Mouse (Mus musculus) embryonic facial prominence, embryonic 14.5 days (tissue): ENCODE data around the gene Btbd2. TPM values are rescaled to one million over a fixed set of nuclear protein-coding genes. Genes with fewer than 3 reads are reported as not detected.

ENCODE experiments used
- ATAC-seq: fragments of 200-750 bp; cut with Nextera tagmentation; 2 replicates; pipeline ENCODE4 v1.8.0; 2017; ENCODE audit warnings: low read depth, moderate number of reproducible peaks, moderate TSS enrichment
- DNase-seq: peaks from one replicate; pipeline ENCODE4 v3.0.0-alpha.2; 2015; ENCODE audit warnings: low spot score
- H3K27ac ChIP-seq: fragments of 300-500 bp; sonication (generic); replicated peaks from 2 replicates; pipeline ENCODE4 v1.5.1; 2014; ENCODE audit warnings: low read depth, mild to moderate bottlenecking, low read length, moderate library complexity
- H3K27me3 ChIP-seq: fragments of 300-500 bp; sonication (generic); replicated peaks from 2 replicates; pipeline ENCODE4 v1.6.1; 2014; ENCODE audit warnings: low read length; ENCODE audit not compliant: control insufficient read depth, insufficient read depth
- H3K36me3 ChIP-seq: fragments of 300-500 bp; sonication (generic); 2 replicates; pipeline ENCODE4 v1.6.1; 2014; ENCODE audit warnings: low read length, mixed read lengths; ENCODE audit not compliant: control insufficient read depth, insufficient read depth
- H3K4me1 ChIP-seq: fragments of 300-500 bp; sonication (generic); 2 replicates; pipeline ENCODE4 v1.6.1; 2014; ENCODE audit warnings: antibody characterized with exemption, low read length; ENCODE audit not compliant: control insufficient read depth, insufficient read depth
- H3K4me2 ChIP-seq: fragments of 300-500 bp; sonication (generic); 2 replicates; pipeline ENCODE4 v1.6.1; 2014; ENCODE audit warnings: low read depth, mild to moderate bottlenecking, low read length, moderate library complexity, mixed read lengths
- H3K4me3 ChIP-seq: fragments of 300-500 bp; sonication (generic); 2 replicates; pipeline ENCODE4 v1.5.1; 2014; ENCODE audit warnings: low read depth, mild to moderate bottlenecking, low read length
- H3K9ac ChIP-seq: fragments of 300-500 bp; sonication (generic); 2 replicates; pipeline ENCODE4 v1.6.1; 2014; ENCODE audit warnings: low read depth, mild to moderate bottlenecking, low read length, moderate library complexity, mixed read lengths
- H3K9me3 ChIP-seq: fragments of 300-500 bp; sonication (generic); 2 replicates; pipeline ENCODE4 v1.6.1; 2016; ENCODE audit warnings: low read length; ENCODE audit not compliant: control insufficient read depth
- WGBS: fragments of 180-500 bp; shearing (Covaris S2); extraction: QIAGEN DNeasy Blood & Tissue Kit; methylation state at CpG from one replicate; pipeline ENCODE4 v1.1.7; 2014; 5-methylcytosine and 5-hydroxymethylcytosine counted together
- polyA plus RNA-seq: library from polyadenylated mRNA; unstranded; fragments of >200 nt; fragmentation: Nextera tagmentation; extraction: Ambion mirVana; gene quantifications from 2 replicates; pipeline ENCODE4 v1.2.1, GENCODE M21; 2014

Gene Btbd2
- polyA plus RNA-seq, 1 experiment from 2014 or later, result 71.6 TPM

GRCm38 (mm10) chr10:80659213-80659612 lies 2.3 kb upstream of the Btbd2 start:
- Histone ChIP-seq H3K36me3 (no peaks in the 10 kb centered on the region), H3K27me3 (no peaks in the 10 kb centered on the region), H3K4me3 (peak overlapping the region; percentile 18; the same call in 1 of the 2 replicates), H3K4me1 (peaks cover 20% of the 10 kb centered on the region), H3K9me3 (no peaks in the 10 kb centered on the region), H3K27ac (peak overlapping the region; percentile 44; the same call in 1 of the 2 replicates), H3K9ac (no peak overlapping the region), H3K4me2 (peak overlapping the region; percentile 33)
- DNase-seq (peak; percentile 77), ATAC-seq (no peak)
- WGBS, result 12% methylated on average over 10 of the region's 10 CpGs

- no peak for DNase-seq
- 63% methylated on average over 4 of the region's 4 CpGs for WGBS
- Histone ChIP-seq H3K27ac (peak overlapping the region; percentile 44; the same call in 1 of the 2 replicates), H3K9me3 (no peaks in the 10 kb centered on the region), H3K4me2 (peak overlapping the region; percentile 33; the same call in 1 of the 2 replicates), H3K4me3 (0 out of 2 replicates have a peak overlapping the region, but pooled peaks have one; percentile 18), H3K4me1 (peaks cover 17% of the 10 kb centered on the region), H3K9ac (no peak overlapping the region), H3K27me3 (no peaks in the 10 kb centered on the region), H3K36me3 (no peaks in the 10 kb centered on the region)
- no peak for ATAC-seq
Measured at GRCm38 (mm10) chr10:80658841-80659202, 2.0 kb upstream of the Btbd2 start.

- H3K4me2 ChIP-seq, result no peak overlapping the region
- peaks cover 14% of the 10 kb centered on the region for H3K4me1 ChIP-seq
- no peak overlapping the region for H3K4me3 ChIP-seq
- no peak overlapping the region for H3K27ac ChIP-seq
- H3K36me3 ChIP-seq, result 0 out of 2 replicates have a peak, but pooled peaks cover under 1% of the 10 kb centered on the region
- no peak for ATAC-seq
- no peaks in the 10 kb centered on the region for H3K9me3 ChIP-seq
- no peak overlapping the region for H3K9ac ChIP-seq
- 84% methylated on average over 14 of the region's 14 CpGs for WGBS
- no peaks in the 10 kb centered on the region for H3K27me3 ChIP-seq
- no peak for DNase-seq
Measured at GRCm38 (mm10) chr10:80658194-80658840, 1.4 kb upstream of the Btbd2 start.

- ATAC-seq, result peak; percentile 87
Measured at GRCm38 (mm10) chr10:80656130-80656862, 575 bp downstream of the Btbd2 start.

GRCm38 (mm10) chr10:80655406-80656129 lies 1.3 kb downstream of the Btbd2 start:
- Histone ChIP-seq H3K9ac (peak overlapping the region; percentile 97), H3K9me3 (no peaks in the 10 kb centered on the region), H3K36me3 (0 out of 2 replicates have a peak, but pooled peaks cover 15% of the 10 kb centered on the region), H3K4me3 (peak overlapping the region; percentile 97), H3K4me2 (peak overlapping the region; percentile 91), H3K4me1 (peaks cover 14% of the 10 kb centered on the region), H3K27ac (peak overlapping the region; percentile 75), H3K27me3 (no peaks in the 10 kb centered on the region)
- 2% methylated on average over 7 of the region's 12 CpGs for WGBS
- DNase-seq (no peak), ATAC-seq (peak; percentile 5)

More at GRCm38 (mm10) chr10:80656130-80656862, 575 bp downstream of the Btbd2 start:
- no peaks in the 10 kb centered on the region for H3K27me3 ChIP-seq
- H3K9me3 ChIP-seq, result no peaks in the 10 kb centered on the region
- H3K27ac ChIP-seq, result peak overlapping the region; percentile 86
- H3K4me2 ChIP-seq, result peak overlapping the region; percentile 91
- 1% methylated on average over 41 of the region's 72 CpGs for WGBS
- peak overlapping the region; percentile 97 for H3K4me3 ChIP-seq
- H3K4me1 ChIP-seq, result peaks cover 14% of the 10 kb centered on the region
- peak overlapping the region; percentile 97 for H3K9ac ChIP-seq
- H3K36me3 ChIP-seq, result 0 out of 2 replicates have a peak, but pooled peaks cover 10% of the 10 kb centered on the region
- DNase-seq, result peak; percentile 99

- Histone ChIP-seq H3K4me2 (peak overlapping the region; percentile 91), H3K27me3 (no peaks in the 10 kb centered on the region), H3K9me3 (no peaks in the 10 kb centered on the region), H3K36me3 (0 out of 2 replicates have a peak, but pooled peaks cover 18% of the 10 kb centered on the region), H3K4me1 (peaks cover 14% of the 10 kb centered on the region), H3K27ac (no peak overlapping the region), H3K9ac (no peak overlapping the region), H3K4me3 (peak overlapping the region; percentile 97)
- 91% methylated on average over 6 of the region's 6 CpGs for WGBS
- DNase-seq (no peak), ATAC-seq (no peak)
Measured at GRCm38 (mm10) chr10:80654866-80655265, 2.0 kb downstream of the Btbd2 start.

DNA sequence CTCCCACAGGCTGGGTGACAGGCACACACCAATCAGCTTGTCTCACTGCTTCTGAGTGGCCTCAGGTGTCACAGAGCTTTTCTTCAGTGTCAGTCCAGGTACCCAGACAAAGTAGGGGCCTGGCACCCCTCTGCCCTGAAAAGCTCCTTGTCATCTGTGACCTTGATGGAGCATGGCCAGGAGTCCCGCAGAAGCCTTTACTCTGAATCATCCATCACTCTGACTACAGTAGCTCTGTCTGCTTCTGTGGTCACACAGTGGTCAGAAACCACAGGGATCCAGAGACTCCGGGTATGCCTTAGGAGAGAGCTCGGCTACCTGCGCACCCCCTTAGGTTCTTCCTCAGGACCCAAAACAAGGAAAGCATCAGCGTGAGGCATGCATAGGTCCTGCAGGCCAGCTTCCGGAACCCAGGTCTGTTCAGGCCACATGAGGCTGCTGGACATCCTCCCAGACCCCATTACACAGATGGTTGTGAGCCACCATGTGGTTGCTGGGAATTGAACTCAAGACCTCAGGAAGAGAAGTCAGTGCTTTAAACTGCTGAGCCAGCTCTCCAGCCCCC lies 3.6 kb downstream of the Btbd2 start:
- 96% methylated on average over 6 of the region's 6 CpGs for WGBS
- Histone ChIP-seq H3K36me3 (peaks cover 22% of the 10 kb centered on the region; the same call in 1 of the 2 replicates), H3K4me2 (no peak overlapping the region), H3K9me3 (no peaks in the 10 kb centered on the region), H3K27ac (no peak overlapping the region), H3K4me1 (peaks cover 14% of the 10 kb centered on the region), H3K27me3 (no peaks in the 10 kb centered on the region), H3K9ac (no peak overlapping the region), H3K4me3 (no peak overlapping the region)
- ATAC-seq (no peak), DNase-seq (no peak)

DNA sequence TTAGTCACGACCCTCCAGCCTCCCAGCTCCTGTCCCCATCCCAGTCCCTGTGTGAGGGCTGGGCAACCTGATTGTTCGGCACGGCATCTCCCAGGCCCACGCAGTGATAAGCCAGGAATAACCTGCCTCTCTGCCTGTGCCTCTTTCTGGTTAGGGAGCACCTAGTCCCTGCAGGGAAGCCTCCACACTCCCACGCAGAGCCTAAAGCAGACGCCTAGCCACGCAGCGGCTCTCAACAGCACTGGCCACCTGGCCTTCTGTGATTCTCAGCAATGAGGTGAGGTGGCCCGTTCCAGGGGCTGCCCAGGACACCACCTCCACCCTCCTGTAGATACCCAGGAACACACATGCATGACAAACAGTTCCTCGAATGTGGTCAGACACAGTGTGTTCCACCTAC lies 6.5 kb downstream of the Btbd2 start:
- Histone ChIP-seq H3K4me3 (no peak overlapping the region), H3K4me1 (peaks cover 11% of the 10 kb centered on the region), H3K36me3 (peaks cover 47% of the 10 kb centered on the region), H3K4me2 (no peak overlapping the region), H3K27ac (no peak overlapping the region), H3K27me3 (no peaks in the 10 kb centered on the region), H3K9me3 (no peaks in the 10 kb centered on the region), H3K9ac (no peak overlapping the region)
- WGBS, result 98% methylated on average over 10 of the region's 10 CpGs
- ATAC-seq (no peak), DNase-seq (no peak)
